Mouse (Mus musculus) kidney, adult 2 months (tissue): ENCODE results near the gene Adar. TPM values are rescaled to one million over a fixed set of nuclear protein-coding genes. Genes with fewer than 3 reads are reported as not detected.

ENCODE experiments used
- DNase-seq: peaks from one replicate; pipeline ENCODE4 v3.0.0; 2021
- H3K27ac ChIP-seq: fragments of 200-500 bp; 2 replicates; pipeline ENCODE4 v1.5.1; 2012; ENCODE audit warnings: low read depth, low read length, control low read depth, inconsistent platforms; ENCODE audit not compliant: insufficient read depth
- H3K27me3 ChIP-seq: fragments of 200-500 bp; replicated peaks from 2 replicates; pipeline ENCODE4 v1.6.1; 2012; ENCODE audit warnings: mild to moderate bottlenecking, moderate library complexity, low read length, inconsistent platforms; ENCODE audit not compliant: control insufficient read depth, insufficient read depth
- H3K36me3 ChIP-seq: fragments of 200-500 bp; 2 replicates; pipeline ENCODE4 v1.6.1; 2012; ENCODE audit warnings: mild to moderate bottlenecking, moderate library complexity, low read length, inconsistent platforms; ENCODE audit not compliant: control insufficient read depth, insufficient read depth
- H3K4me1 ChIP-seq: fragments of 200-500 bp; 2 replicates; pipeline ENCODE4 v1.6.1; 2011; ENCODE audit warnings: low read length; ENCODE audit not compliant: control insufficient read depth, insufficient read depth
- H3K4me3 ChIP-seq: fragments of 200-500 bp; 2 replicates; pipeline ENCODE4 v1.5.1; 2011; ENCODE audit warnings: mild to moderate bottlenecking, low read depth, low read length, control low read depth; ENCODE audit not compliant: insufficient read depth
- CTCF ChIP-seq: fragments of 200-500 bp; conservative IDR thresholded peaks from 2 replicates; pipeline ENCODE4 v1.5.1; 2011; ENCODE audit warnings: low read depth, mild to moderate bottlenecking, control low read depth, low read length, moderate library complexity, mixed read lengths; ENCODE audit not compliant: insufficient read depth, insufficient read length
- POLR2A ChIP-seq: fragments of 200-500 bp; IDR thresholded peaks from one replicate; pipeline ENCODE4 v1.6.1; 2011; ENCODE audit warnings: low read depth, low read length, control low read depth
- WGBS: fragments of 180-500 bp; shearing (Covaris S2); methylation state at CpG from one replicate; pipeline ENCODE4 v1.1.7; 2018; 5-methylcytosine and 5-hydroxymethylcytosine counted together
- polyA plus RNA-seq: library from polyadenylated mRNA; depleted of rRNA; stranded (reverse); fragments of >200 nt; gene quantifications from 2 replicates; pipeline ENCODE4 v1.2.3, GENCODE M21; 2012

Gene Adar
- polyA plus RNA-seq, 1 experiment: 22.0 TPM

- peak overlapping the region; percentile 77 for H3K4me3 ChIP-seq
- 3% methylated on average over 59 of the region's 59 CpGs for WGBS
- TF ChIP-seq CTCF (no peak), POLR2A (no peak)
- peak; percentile 25 for DNase-seq
- no peak overlapping the region for H3K27ac ChIP-seq
- no peaks in the 10 kb centered on the region for H3K36me3 ChIP-seq
- H3K27me3 ChIP-seq: no peaks in the 10 kb centered on the region
- H3K4me1 ChIP-seq: no peaks in the 10 kb centered on the region
Observed at GRCm38 (mm10) chr3:89715207-89715966, 565 bp downstream of the Adar start.

DNA sequence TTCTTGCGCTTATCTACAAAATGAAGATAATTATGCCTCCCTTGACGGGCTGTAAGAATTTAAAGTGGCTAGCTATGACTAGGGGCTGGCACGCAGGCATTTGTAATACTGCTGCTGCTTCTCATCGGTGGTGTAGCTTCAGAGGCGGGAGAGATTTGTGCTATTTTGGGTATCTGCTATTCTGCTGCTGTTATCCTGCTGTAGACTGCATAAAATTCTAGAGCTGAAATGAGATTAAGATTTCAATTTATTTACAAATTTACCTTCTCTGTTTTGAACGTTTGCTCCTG, 1.1 kb downstream of the Adar start:
- WGBS: 64% methylated on average over 6 of the region's 6 CpGs
- Histone ChIP-seq H3K27ac (no peak overlapping the region), H3K27me3 (no peaks in the 10 kb centered on the region), H3K36me3 (no peaks in the 10 kb centered on the region), H3K4me3 (0 out of 2 replicates have a peak overlapping the region, but pooled peaks have one; percentile 77), H3K4me1 (no peaks in the 10 kb centered on the region)
- no peak for TF ChIP-seq CTCF
- TF ChIP-seq POLR2A: no peak
- DNase-seq: no peak

DNA sequence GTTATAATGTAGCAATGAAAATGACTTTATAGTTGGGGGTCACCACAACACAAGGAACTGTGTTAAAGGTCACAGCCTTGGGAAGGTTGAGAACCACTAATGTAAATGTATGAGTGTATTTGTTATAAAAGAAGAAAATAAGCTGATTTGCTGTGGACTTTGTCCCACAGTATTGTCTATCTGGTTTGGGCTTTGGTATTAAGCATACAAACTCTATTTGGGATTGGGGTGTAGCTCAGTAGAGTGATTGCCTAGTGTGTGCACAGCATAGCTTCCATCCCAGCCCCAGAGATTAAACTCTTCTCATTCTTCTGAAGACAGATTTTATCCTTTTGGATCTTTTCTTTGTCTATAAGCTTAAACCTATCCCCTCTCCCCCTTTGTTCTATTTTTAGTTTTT, 7.2 kb downstream of the Adar start:
- Histone ChIP-seq H3K27ac (no peak overlapping the region), H3K4me1 (no peaks in the 10 kb centered on the region), H3K27me3 (no peaks in the 10 kb centered on the region), H3K36me3 (no peaks in the 10 kb centered on the region), H3K4me3 (no peak overlapping the region)
- TF ChIP-seq CTCF: no peak
- TF ChIP-seq POLR2A: no peak
- DNase-seq: no peak

GRCm38 (mm10) chr3:89723400-89724084, 8.7 kb downstream of the Adar start:
- H3K4me3 ChIP-seq: no peak overlapping the region
- H3K36me3 ChIP-seq: no peaks in the 10 kb centered on the region
- no peak overlapping the region for H3K27ac ChIP-seq
- DNase-seq: no peak
- no peaks in the 10 kb centered on the region for H3K27me3 ChIP-seq
- no peak for TF ChIP-seq POLR2A
- 79% methylated on average over 7 of the region's 7 CpGs for WGBS
- H3K4me1 ChIP-seq: no peaks in the 10 kb centered on the region

DNA sequence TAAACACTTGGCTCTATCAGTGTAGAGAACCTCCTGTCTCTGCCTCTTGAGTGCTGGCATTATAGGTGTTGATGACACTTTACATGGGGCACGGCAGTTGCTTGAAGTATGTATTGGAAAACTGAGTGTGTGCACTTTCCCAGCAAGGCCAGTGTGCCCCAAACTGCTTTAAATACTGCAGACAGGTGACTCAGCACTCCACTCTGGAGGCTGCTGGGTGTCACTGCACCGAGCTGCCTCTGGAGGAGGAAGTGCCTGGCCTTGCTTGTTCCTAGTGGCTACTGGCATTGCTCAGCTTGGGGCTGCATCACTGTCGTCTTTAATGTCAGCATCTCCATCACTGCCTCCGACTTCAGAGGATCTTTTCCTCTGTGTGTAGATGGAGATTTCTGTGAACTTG, 12.2 kb downstream of the Adar start:
- Histone ChIP-seq H3K27ac (no peak overlapping the region), H3K36me3 (no peaks in the 10 kb centered on the region), H3K4me3 (no peak overlapping the region), H3K27me3 (no peaks in the 10 kb centered on the region), H3K4me1 (peaks cover 11% of the 10 kb centered on the region; the same call in 1 of the 2 replicates)
- WGBS: 17% methylated on average over 4 of the region's 4 CpGs
- TF ChIP-seq CTCF (peak; percentile 72), POLR2A (no peak)
- DNase-seq: peak; percentile 56

- peaks cover 11% of the 10 kb centered on the region; the same call in 1 of the 2 replicates for H3K4me1 ChIP-seq
- H3K36me3 ChIP-seq: no peaks in the 10 kb centered on the region
- no peak for DNase-seq
- TF ChIP-seq CTCF (no peak), POLR2A (no peak)
- H3K4me3 ChIP-seq: no peak overlapping the region
- H3K27me3 ChIP-seq: no peaks in the 10 kb centered on the region
- no peak overlapping the region for H3K27ac ChIP-seq
- 81% methylated on average over 2 of the region's 2 CpGs for WGBS
Observed at GRCm38 (mm10) chr3:89728848-89729247, 14.0 kb downstream of the Adar start.
